Mouse (Mus musculus) heart, postnatal 0 days (tissue): ENCODE measurements around the gene Snx21. TPM values are rescaled to one million over a fixed set of nuclear protein-coding genes. Genes with fewer than 3 reads are reported as not detected.

Source experiments
- ATAC-seq: fragments of 200-750 bp; cut with Nextera tagmentation; 2 replicates; pipeline ENCODE4 v1.8.0; 2017; ENCODE audit warnings: low read depth, moderate number of reproducible peaks, moderate library complexity; ENCODE audit not compliant: insufficient read depth
- DNase-seq: peaks from one replicate; pipeline ENCODE4 v3.0.0-alpha.2; 2016; ENCODE audit warnings: low spot score
- H3K27ac ChIP-seq: fragments of 300-500 bp; sonication (generic); 2 replicates; pipeline ENCODE4 v1.5.1; 2014; ENCODE audit warnings: low read depth, mild to moderate bottlenecking
- H3K27me3 ChIP-seq: fragments of 300-500 bp; sonication (generic); 2 replicates; pipeline ENCODE4 v1.6.1; 2014; ENCODE audit warnings: low read length, mixed read lengths; ENCODE audit not compliant: control insufficient read depth, insufficient read depth
- H3K36me3 ChIP-seq: fragments of 300-500 bp; sonication (generic); replicated peaks from 2 replicates; pipeline ENCODE4 v1.6.1; 2014; ENCODE audit warnings: low read length, mixed read lengths; ENCODE audit not compliant: control insufficient read depth, insufficient read depth
- H3K4me1 ChIP-seq: fragments of 300-500 bp; sonication (generic); 2 replicates; pipeline ENCODE4 v1.6.1; 2014; ENCODE audit warnings: antibody characterized with exemption; ENCODE audit not compliant: control insufficient read depth, insufficient read depth
- H3K4me2 ChIP-seq: fragments of 300-500 bp; sonication (generic); 2 replicates; pipeline ENCODE4 v1.6.1; 2014; ENCODE audit warnings: low read depth, mild to moderate bottlenecking, low read length, moderate library complexity
- H3K4me3 ChIP-seq: fragments of 300-500 bp; sonication (generic); 2 replicates; pipeline ENCODE4 v1.5.1; 2014; ENCODE audit warnings: low read depth, low read length
- H3K9ac ChIP-seq: fragments of 300-500 bp; sonication (generic); replicated peaks from 2 replicates; pipeline ENCODE4 v1.6.1; 2014; ENCODE audit warnings: low read depth, low read length, mixed read lengths
- H3K9me3 ChIP-seq: fragments of 300-500 bp; sonication (generic); replicated peaks from 2 replicates; pipeline ENCODE4 v1.6.1; 2016; ENCODE audit warnings: low read length; ENCODE audit not compliant: control insufficient read depth
- CTCF ChIP-seq: IDR thresholded peaks from 2 replicates; pipeline ENCODE4 v1.5.1; 2016; ENCODE audit warnings: antibody characterized with exemption, control low read depth, low read depth
- EP300 ChIP-seq: IDR thresholded peaks from 2 replicates; pipeline ENCODE4 v1.6.1; 2016; ENCODE audit warnings: antibody characterized with exemption, low read depth
- WGBS: fragments of 180-500 bp; shearing (Covaris S2); extraction: QIAGEN DNeasy Blood & Tissue Kit; methylation state at CpG from one replicate; pipeline ENCODE4 v1.1.7; 2014; 5-methylcytosine and 5-hydroxymethylcytosine counted together
- polyA plus RNA-seq: library from polyadenylated mRNA; unstranded; fragments of >200 nt; fragmentation: Nextera tagmentation; extraction: Ambion mirVana; gene quantifications from 2 replicates; pipeline ENCODE4 v1.2.1, GENCODE M21; 2015
- total RNA-seq: library from RNA; depleted of rRNA; stranded (reverse); fragments of >200 nt; gene quantifications from 2 replicates; pipeline ENCODE4 v1.2.3, GENCODE M21; 2014; ENCODE audit warnings: low replicate concordance

Gene Snx21
- total and polyA plus RNA-seq, 2 experiments from 2014 or later = 29.8 to 46.4 TPM

GRCm38 (mm10) chr2:164757841-164758240 lies 27.8 kb upstream of the Snx21 start:
- WGBS = 93% methylated on average over 11 of the region's 11 CpGs
- Histone ChIP-seq H3K9ac (no peak overlapping the region), H3K36me3 (peaks cover 94% of the 10 kb centered on the region)

GRCm38 (mm10) chr2:164758692-164759091 lies 26.9 kb upstream of the Snx21 start:
- WGBS = 52% methylated on average over 1 of the region's 1 CpGs
- DNase-seq (no peak), ATAC-seq (no peak)
- Histone ChIP-seq H3K27me3 (no peaks in the 10 kb centered on the region), H3K4me2 (no peak overlapping the region), H3K27ac (no peak overlapping the region), H3K9me3 (no peaks in the 10 kb centered on the region), H3K4me1 (peaks cover 12% of the 10 kb centered on the region; the same call in 1 of the 2 replicates), H3K9ac (no peak overlapping the region), H3K4me3 (no peak overlapping the region), H3K36me3 (peaks cover 95% of the 10 kb centered on the region)
- no peak for TF ChIP-seq CTCF
- no peak for TF ChIP-seq EP300

More at GRCm38 (mm10) chr2:164757841-164758240, 27.8 kb upstream of the Snx21 start:
- H3K27ac ChIP-seq = no peak overlapping the region
- ATAC-seq (no peak), DNase-seq (no peak)
- H3K9me3 ChIP-seq = no peaks in the 10 kb centered on the region
- no peak overlapping the region for H3K4me3 ChIP-seq
- H3K27me3 ChIP-seq = no peaks in the 10 kb centered on the region
- peaks cover 14% of the 10 kb centered on the region; the same call in 1 of the 2 replicates for H3K4me1 ChIP-seq
- TF ChIP-seq CTCF (no peak), EP300 (no peak)
- H3K4me2 ChIP-seq = no peak overlapping the region

GRCm38 (mm10) chr2:164760059-164760833 lies 25.4 kb upstream of the Snx21 start:
- 0 out of 2 replicates have a peak, but pooled peaks cover 4% of the 10 kb centered on the region for H3K4me1 ChIP-seq
- ATAC-seq (no peak), DNase-seq (no peak)
- H3K9ac ChIP-seq = no peak overlapping the region
- no peaks in the 10 kb centered on the region for H3K27me3 ChIP-seq
- 72% methylated on average over 4 of the region's 4 CpGs for WGBS
- no peak overlapping the region for H3K4me3 ChIP-seq
- TF ChIP-seq CTCF (no peak; the same call in 1 of the 2 replicates), EP300 (no peak)
- no peak overlapping the region for H3K4me2 ChIP-seq
- peaks cover 89% of the 10 kb centered on the region for H3K36me3 ChIP-seq
- H3K9me3 ChIP-seq = no peaks in the 10 kb centered on the region
- H3K27ac ChIP-seq = peak overlapping the region; percentile 11; the same call in 1 of the 2 replicates

- H3K27ac ChIP-seq = peak overlapping the region; percentile 18
- no peak for DNase-seq
- peaks cover 89% of the 10 kb centered on the region for H3K36me3 ChIP-seq
- no peak overlapping the region for H3K9ac ChIP-seq
- ATAC-seq = peak; percentile 69
- H3K9me3 ChIP-seq = no peaks in the 10 kb centered on the region
- H3K4me2 ChIP-seq = no peak overlapping the region
- 67% methylated on average over 2 of the region's 2 CpGs for WGBS
- H3K4me1 ChIP-seq = 0 out of 2 replicates have a peak, but pooled peaks cover 4% of the 10 kb centered on the region
- H3K4me3 ChIP-seq = no peak overlapping the region
- no peaks in the 10 kb centered on the region for H3K27me3 ChIP-seq
- no peak for TF ChIP-seq CTCF
- TF ChIP-seq EP300 = peak; percentile 22; the same call in 1 of the 2 replicates
Observed at GRCm38 (mm10) chr2:164761502-164761901, 24.1 kb upstream of the Snx21 start.

GRCm38 (mm10) chr2:164761971-164762370 lies 23.7 kb upstream of the Snx21 start:
- 93% methylated on average over 4 of the region's 4 CpGs for WGBS
- no peak for DNase-seq
- no peaks in the 10 kb centered on the region for H3K9me3 ChIP-seq
- no peaks in the 10 kb centered on the region for H3K27me3 ChIP-seq
- 0 out of 2 replicates have a peak overlapping the region, but pooled peaks have one; percentile 18 for H3K27ac ChIP-seq
- TF ChIP-seq EP300 = peak; percentile 5; the same call in 1 of the 2 replicates
- no peak for TF ChIP-seq CTCF
- peaks cover 88% of the 10 kb centered on the region for H3K36me3 ChIP-seq
- H3K4me3 ChIP-seq = no peak overlapping the region
- no peak overlapping the region for H3K9ac ChIP-seq
- 0 out of 2 replicates have a peak, but pooled peaks cover 4% of the 10 kb centered on the region for H3K4me1 ChIP-seq
- no peak for ATAC-seq
- no peak overlapping the region for H3K4me2 ChIP-seq
